Mouse (Mus musculus) c-Kit-positive CD71-positive TER-119-positive erythroid progenitor cells, embryonic 14.5 days (primary cell): ENCODE data around the gene Rimbp2.

ENCODE experiments used
- DNase-seq: peaks from one replicate; pipeline ENCODE4 v3.0.0-alpha.2; 2013; ENCODE audit warnings: low spot score

The Rimbp2 gene

GRCm38 (mm10) chr5:128843982-128844381 is 109.3 kb downstream of the Rimbp2 start:
- no peak for DNase-seq

- DNase-seq, result no peak
Measured at GRCm38 (mm10) chr5:128841541-128841940, 111.7 kb downstream of the Rimbp2 start.

- DNase-seq, result no peak
Measured at GRCm38 (mm10) chr5:128837045-128837444, 116.2 kb downstream of the Rimbp2 start.

- DNase-seq, result no peak
Measured at GRCm38 (mm10) chr5:128834126-128834525, 119.2 kb downstream of the Rimbp2 start.

- DNase-seq, result no peak
Measured at GRCm38 (mm10) chr5:128822843-128823242, 130.4 kb downstream of the Rimbp2 start.

GRCm38 (mm10) chr5:128819638-128820285 is 133.5 kb downstream of the Rimbp2 start:
- DNase-seq, result no peak

- no peak for DNase-seq
Measured at GRCm38 (mm10) chr5:128815629-128816028, 137.7 kb downstream of the Rimbp2 start.

- no peak for DNase-seq
Measured at GRCm38 (mm10) chr5:128815078-128815477, 138.2 kb downstream of the Rimbp2 start.

- DNase-seq, result no peak
Measured at GRCm38 (mm10) chr5:128813121-128813520, 140.2 kb downstream of the Rimbp2 start.

GRCm38 (mm10) chr5:128811431-128811830 is 141.9 kb downstream of the Rimbp2 start:
- no peak for DNase-seq

GRCm38 (mm10) chr5:128810006-128810405 is 143.3 kb downstream of the Rimbp2 start:
- DNase-seq, result no peak

- no peak for DNase-seq
Measured at GRCm38 (mm10) chr5:128809406-128809805, 143.9 kb downstream of the Rimbp2 start.

- DNase-seq, result no peak
Measured at GRCm38 (mm10) chr5:128808547-128809182, 144.6 kb downstream of the Rimbp2 start.

GRCm38 (mm10) chr5:128807408-128807807 is 145.9 kb downstream of the Rimbp2 start:
- DNase-seq, result no peak

GRCm38 (mm10) chr5:128806296-128806998 is 146.8 kb downstream of the Rimbp2 start:
- no peak for DNase-seq

- DNase-seq, result no peak
Measured at GRCm38 (mm10) chr5:128805092-128805491, 148.2 kb downstream of the Rimbp2 start.

GRCm38 (mm10) chr5:128800592-128800991 is 152.7 kb downstream of the Rimbp2 start:
- DNase-seq, result no peak

- no peak for DNase-seq
Measured at GRCm38 (mm10) chr5:128781621-128782020, 171.7 kb downstream of the Rimbp2 start.

GRCm38 (mm10) chr5:128776386-128776785 is 176.9 kb downstream of the Rimbp2 start:
- DNase-seq, result no peak

GRCm38 (mm10) chr5:128769026-128769631 is 184.2 kb downstream of the Rimbp2 start:
- DNase-seq, result no peak

- DNase-seq, result no peak
Measured at GRCm38 (mm10) chr5:128761118-128761517, 192.2 kb downstream of the Rimbp2 start.

- no peak for DNase-seq
Measured at GRCm38 (mm10) chr5:128746261-128746660, 207.0 kb downstream of the Rimbp2 start.

GRCm38 (mm10) chr5:128745206-128745605 is 208.1 kb downstream of the Rimbp2 start:
- no peak for DNase-seq
